Mouse (Mus musculus) liver, postnatal 0 days (tissue): ENCODE data around the gene Uvrag. TPM values are rescaled to one million over a fixed set of nuclear protein-coding genes. Genes with fewer than 3 reads are reported as not detected.

Source experiments
- ATAC-seq: fragments of 200-750 bp; cut with Nextera tagmentation; 2 replicates; pipeline ENCODE4 v1.8.0; 2017; ENCODE audit warnings: mild to moderate bottlenecking, moderate library complexity
- DNase-seq: peaks from one replicate; pipeline ENCODE4 v3.0.0-alpha.2; 2016
- H3K27ac ChIP-seq: fragments of 300-500 bp; sonication (generic); 2 replicates; pipeline ENCODE4 v1.5.1; 2014; ENCODE audit warnings: antibody characterized with exemption, moderate library complexity, mild to moderate bottlenecking, low read depth
- H3K27me3 ChIP-seq: fragments of 300-500 bp; sonication (generic); 2 replicates; pipeline ENCODE4 v1.6.1; 2014; ENCODE audit warnings: low read length, control low read depth, mixed read lengths; ENCODE audit not compliant: insufficient read depth
- H3K36me3 ChIP-seq: fragments of 300-500 bp; sonication (generic); replicated peaks from 2 replicates; pipeline ENCODE4 v1.6.1; 2014; ENCODE audit warnings: mild to moderate bottlenecking, control low read depth, low read length, moderate library complexity, mixed read lengths; ENCODE audit not compliant: insufficient read depth
- H3K4me1 ChIP-seq: fragments of 300-500 bp; sonication (generic); 2 replicates; pipeline ENCODE4 v1.6.1; 2014; ENCODE audit warnings: antibody characterized with exemption, mild to moderate bottlenecking, control low read depth; ENCODE audit not compliant: insufficient read depth
- H3K4me2 ChIP-seq: fragments of 300-500 bp; sonication (generic); 2 replicates; pipeline ENCODE4 v1.6.1; 2014; ENCODE audit warnings: low read depth, mild to moderate bottlenecking, low read length, moderate library complexity, mixed read lengths
- H3K4me3 ChIP-seq: fragments of 300-500 bp; sonication (generic); 2 replicates; pipeline ENCODE4 v1.5.1; 2014; ENCODE audit warnings: low read depth, low read length
- H3K9ac ChIP-seq: fragments of 300-500 bp; sonication (generic); replicated peaks from 2 replicates; pipeline ENCODE4 v1.6.1; 2014; ENCODE audit warnings: mild to moderate bottlenecking, moderate library complexity
- H3K9me3 ChIP-seq: fragments of 300-500 bp; sonication (generic); 2 replicates; pipeline ENCODE4 v1.6.1; 2016; ENCODE audit warnings: mild to moderate bottlenecking, control low read depth, low read length, mixed read lengths
- CTCF ChIP-seq: sonication (generic); IDR thresholded peaks from 2 replicates; pipeline ENCODE4 v1.5.1; 2016; ENCODE audit warnings: antibody characterized with exemption, low read depth
- EP300 ChIP-seq: IDR thresholded peaks from 2 replicates; pipeline ENCODE4 v1.6.1; 2016; ENCODE audit warnings: antibody characterized with exemption, low read depth, mild to moderate bottlenecking
- WGBS: fragments of 180-500 bp; shearing (Covaris S2); extraction: QIAGEN DNeasy Blood & Tissue Kit; methylation state at CpG from one replicate; pipeline ENCODE4 v1.1.7; 2014; ENCODE audit not compliant: insufficient replicate concordance; 5-methylcytosine and 5-hydroxymethylcytosine counted together
- polyA plus RNA-seq: library from polyadenylated mRNA; unstranded; fragments of >200 nt; fragmentation: Nextera tagmentation; extraction: Ambion mirVana; gene quantifications from 2 replicates; pipeline ENCODE4 v1.2.1, GENCODE M21; 2015

Gene Uvrag
- polyA plus RNA-seq, 1 experiment from 2014 or later, result 11.9 TPM

GRCm38 (mm10) chr7:99182432-99183172, 41.7 kb upstream of the Uvrag start, which contains the start of gene Dgat2:
Gene Dgat2 (minus strand): TSS chr7:99182719.
- peak within 1 kb of the TSS; percentile 67 for H3K4me3 ChIP-seq
- peak within 1 kb of the TSS; percentile 86 for H3K4me2 ChIP-seq
- H3K9me3 ChIP-seq, result no peaks in the 10 kb centered on the region
- H3K36me3 ChIP-seq, result no peaks in the 10 kb centered on the region
- WGBS, result under 1% methylated on average over 59 of the region's 63 CpGs
- H3K27me3 ChIP-seq, result no peaks in the 10 kb centered on the region
- peaks cover 21% of the 10 kb centered on the region for H3K4me1 ChIP-seq
- peak within 1 kb of the TSS; percentile 90 for H3K27ac ChIP-seq
- peak within 1 kb of the TSS; percentile 76 for H3K9ac ChIP-seq
- TF ChIP-seq EP300, result peak; percentile 68
- no peak for TF ChIP-seq CTCF
- DNase-seq (peak; percentile 92), ATAC-seq (peak; percentile 91)

- ATAC-seq (peak; percentile 36), DNase-seq (peak; percentile 60)
- H3K27me3 ChIP-seq, result no peaks in the 10 kb centered on the region
- no peaks in the 10 kb centered on the region for H3K36me3 ChIP-seq
- peak overlapping the region; percentile 76 for H3K9ac ChIP-seq
- H3K9me3 ChIP-seq, result no peaks in the 10 kb centered on the region
- peak overlapping the region; percentile 90 for H3K27ac ChIP-seq
- WGBS, result 15% methylated on average over 14 of the region's 14 CpGs
- TF ChIP-seq CTCF, result no peak
- TF ChIP-seq EP300, result no peak
- H3K4me3 ChIP-seq, result peak overlapping the region; percentile 67
- H3K4me2 ChIP-seq, result peak overlapping the region; percentile 86
- H3K4me1 ChIP-seq, result peaks cover 13% of the 10 kb centered on the region
Measured at GRCm38 (mm10) chr7:99181619-99182431, 40.9 kb upstream of the Uvrag start.

GRCm38 (mm10) chr7:99180162-99180561, 39.2 kb upstream of the Uvrag start:
- TF ChIP-seq CTCF (no peak), EP300 (no peak)
- Histone ChIP-seq H3K4me1 (peaks cover 20% of the 10 kb centered on the region), H3K4me3 (peak overlapping the region; percentile 67), H3K9me3 (no peaks in the 10 kb centered on the region), H3K36me3 (0 out of 2 replicates have a peak, but pooled peaks cover 2% of the 10 kb centered on the region), H3K27me3 (no peaks in the 10 kb centered on the region), H3K9ac (peak overlapping the region; percentile 59; the same call in 1 of the 2 replicates), H3K4me2 (peak overlapping the region; percentile 86), H3K27ac (peak overlapping the region; percentile 26)
- DNase-seq, result no peak
- WGBS, result 32% methylated on average over 1 of the region's 1 CpGs
- no peak for ATAC-seq

- Histone ChIP-seq H3K4me2 (peak overlapping the region; percentile 86), H3K27ac (0 out of 2 replicates have a peak overlapping the region, but pooled peaks have one; percentile 26), H3K9me3 (no peaks in the 10 kb centered on the region), H3K27me3 (no peaks in the 10 kb centered on the region), H3K4me3 (peak overlapping the region; percentile 67), H3K4me1 (peaks cover 20% of the 10 kb centered on the region), H3K36me3 (0 out of 2 replicates have a peak, but pooled peaks cover 2% of the 10 kb centered on the region), H3K9ac (peak overlapping the region; percentile 59)
- ATAC-seq (no peak), DNase-seq (no peak)
- 74% methylated on average over 9 of the region's 9 CpGs for WGBS
- TF ChIP-seq EP300, result no peak
- no peak for TF ChIP-seq CTCF
Measured at GRCm38 (mm10) chr7:99179271-99179670, 38.3 kb upstream of the Uvrag start.

- no peak for ATAC-seq
- WGBS, result 69% methylated on average over 5 of the region's 5 CpGs
- no peak for TF ChIP-seq CTCF
- TF ChIP-seq EP300, result no peak
- no peaks in the 10 kb centered on the region for H3K27me3 ChIP-seq
- H3K9me3 ChIP-seq, result no peaks in the 10 kb centered on the region
- H3K36me3 ChIP-seq, result peaks cover 2% of the 10 kb centered on the region; the same call in 1 of the 2 replicates
- no peak overlapping the region for H3K4me2 ChIP-seq
- peaks cover 32% of the 10 kb centered on the region for H3K4me1 ChIP-seq
- no peak overlapping the region for H3K4me3 ChIP-seq
- no peak overlapping the region for H3K9ac ChIP-seq
- no peak for DNase-seq
- H3K27ac ChIP-seq, result no peak overlapping the region
Measured at GRCm38 (mm10) chr7:99177386-99177785, 36.4 kb upstream of the Uvrag start.

- Histone ChIP-seq H3K4me2 (no peak overlapping the region), H3K27ac (peak overlapping the region; percentile 30; the same call in 1 of the 2 replicates)
Measured at GRCm38 (mm10) chr7:99175666-99176065, 34.7 kb upstream of the Uvrag start.

More at GRCm38 (mm10) chr7:99175666-99176065, 34.7 kb upstream of the Uvrag start:
- no peaks in the 10 kb centered on the region for H3K27me3 ChIP-seq
- ATAC-seq (no peak), DNase-seq (peak; percentile 12)
- TF ChIP-seq EP300 (no peak), CTCF (no peak)
- H3K9me3 ChIP-seq, result no peaks in the 10 kb centered on the region
- no peak overlapping the region for H3K4me3 ChIP-seq
- 68% methylated on average over 9 of the region's 9 CpGs for whole genome bisulfite sequencing
- no peak overlapping the region for H3K9ac ChIP-seq
- H3K4me1 ChIP-seq, result peaks cover 30% of the 10 kb centered on the region
- H3K36me3 ChIP-seq, result peaks cover 2% of the 10 kb centered on the region; the same call in 1 of the 2 replicates
